Mouse (Mus musculus) heart, embryonic 14.5 days (tissue): ENCODE measurements around the gene Hbb-bh2. TPM values are rescaled to one million over a fixed set of nuclear protein-coding genes. Genes with fewer than 3 reads are reported as not detected.
"Not testable (repeated sequence)": the region's sequence is repeated elsewhere in the genome, so short reads cannot be mapped to it uniquely, and the experiment has no call there.

Source experiments
- ATAC-seq: fragments of 200-750 bp; cut with Nextera tagmentation; 2 replicates; pipeline ENCODE4 v1.8.0; 2017; ENCODE audit warnings: low read depth, moderate TSS enrichment; ENCODE audit not compliant: insufficient number of reproducible peaks, insufficient read depth, low FRiP score
- H3K27ac ChIP-seq, 2 experiments: fragments of 200-500 bp in 1 of 2; fragments of 300-500 bp in 1 of 2; sonication (generic) in 1 of 2; replicated peaks in 1 of 2; 2 replicates each; pipeline ENCODE4 v1.5.1; 2012 to 2014; ENCODE audit warnings: low read depth in 2 of 2, low read length in 2 of 2, control low read depth in 1 of 2, mild to moderate bottlenecking in 1 of 2, mixed read lengths in 1 of 2; ENCODE audit not compliant: control insufficient read depth in 1 of 2, insufficient read depth in 1 of 2
- H3K27me3 ChIP-seq: fragments of 300-500 bp; sonication (generic); 2 replicates; pipeline ENCODE4 v1.6.1; 2014; ENCODE audit warnings: mild to moderate bottlenecking, low read length, control low read depth; ENCODE audit not compliant: control insufficient read depth, insufficient read depth
- H3K36me3 ChIP-seq: fragments of 300-500 bp; sonication (generic); 2 replicates; pipeline ENCODE4 v1.6.1; 2014; ENCODE audit warnings: mild to moderate bottlenecking, control low read depth, low read length, mixed read lengths; ENCODE audit not compliant: control insufficient read depth, insufficient read depth
- H3K4me1 ChIP-seq, 2 experiments: fragments of 200-500 bp in 1 of 2; fragments of 300-500 bp in 1 of 2; sonication (generic) in 1 of 2; 2 replicates each; pipeline ENCODE4 v1.6.1; 2012 to 2014; ENCODE audit warnings: low read length in 2 of 2, control low read depth in 1 of 2, mixed read lengths in 1 of 2; ENCODE audit not compliant: control insufficient read depth in 2 of 2, insufficient read depth in 2 of 2
- H3K4me2 ChIP-seq: fragments of 300-500 bp; sonication (generic); 2 replicates; pipeline ENCODE4 v1.6.1; 2014; ENCODE audit warnings: mild to moderate bottlenecking, low read length
- H3K4me3 ChIP-seq, 2 experiments: fragments of 200-500 bp in 1 of 2; fragments of 300-500 bp in 1 of 2; sonication (generic) in 1 of 2; 2 replicates each; pipeline ENCODE4 v1.5.1; 2012 to 2014; ENCODE audit warnings: low read length in 2 of 2, mild to moderate bottlenecking in 2 of 2, control low read depth in 1 of 2, low read depth in 1 of 2, moderate library complexity in 1 of 2; ENCODE audit not compliant: control insufficient read depth in 1 of 2, insufficient read depth in 1 of 2
- H3K9ac ChIP-seq: fragments of 300-500 bp; sonication (generic); 2 replicates; pipeline ENCODE4 v1.6.1; 2014; ENCODE audit warnings: mild to moderate bottlenecking, low read length
- H3K9me3 ChIP-seq: fragments of 300-500 bp; sonication (generic); 2 replicates; pipeline ENCODE4 v1.6.1; 2016; ENCODE audit warnings: low read length, control low read depth; ENCODE audit not compliant: control insufficient read depth
- WGBS: fragments of 180-500 bp; shearing (Covaris S2); extraction: QIAGEN DNeasy Blood & Tissue Kit; methylation state at CpG from one replicate; pipeline ENCODE4 v1.1.7; 2014; 5-methylcytosine and 5-hydroxymethylcytosine counted together
- polyA plus RNA-seq: library from polyadenylated mRNA; unstranded; fragments of >200 nt; fragmentation: Nextera tagmentation; extraction: Ambion mirVana; gene quantifications from 2 replicates; pipeline ENCODE4 v1.2.1, GENCODE M21; 2014

The Hbb-bh2 gene
- polyA plus RNA-seq, 1 experiment from 2014 or later = not detected

DNA sequence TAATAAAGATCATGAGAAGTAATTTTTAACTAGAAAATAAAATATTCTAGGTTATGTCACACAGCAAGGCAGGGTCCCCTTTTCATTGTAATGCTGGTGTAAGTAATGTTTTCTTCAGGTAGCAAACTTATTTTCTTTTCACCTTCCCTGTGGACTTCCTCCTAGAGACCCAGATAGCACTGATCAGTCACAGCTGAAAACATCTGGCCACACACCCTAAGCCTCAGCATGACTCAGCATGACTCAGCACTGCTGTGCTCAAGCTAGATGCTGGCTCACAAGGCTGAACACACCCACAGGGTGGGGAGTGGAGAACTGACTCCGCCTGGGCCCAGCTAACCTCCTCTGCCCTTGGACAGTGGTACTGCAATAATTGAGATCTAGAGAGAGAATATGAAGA is 20.5 kb upstream of the Hbb-bh2 start:
- Histone ChIP-seq H3K4me1 (no peaks in the 10 kb centered on the region), H3K9me3 (no peaks in the 10 kb centered on the region), H3K27ac (no peak overlapping the region), H3K36me3 (no peaks in the 10 kb centered on the region), H3K4me2 (no peak overlapping the region), H3K27me3 (no peaks in the 10 kb centered on the region), H3K4me3 (no peak overlapping the region), H3K9ac (no peak overlapping the region)
- 59% methylated on average over 1 of the region's 1 CpGs for WGBS
- peak; percentile 73 for ATAC-seq

DNA sequence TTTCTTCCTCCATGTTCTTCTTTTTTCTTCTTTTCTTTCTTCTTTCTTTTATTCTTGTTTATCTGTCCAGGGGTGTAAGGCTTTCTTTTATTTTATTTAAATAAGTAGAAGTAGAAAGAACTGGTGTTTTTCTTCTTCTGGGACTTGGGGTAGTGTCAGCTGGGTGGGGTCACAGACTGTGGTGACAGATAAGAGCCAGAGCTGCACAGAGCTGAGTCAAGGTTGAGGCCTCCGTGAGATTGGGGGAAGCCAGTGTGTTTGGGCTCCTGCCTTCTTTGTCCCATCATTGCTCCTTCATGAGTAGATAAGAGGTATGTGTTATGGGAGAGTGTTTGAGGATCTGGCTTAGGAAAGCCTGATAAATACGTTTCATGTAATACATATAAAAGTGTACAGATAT is 18.8 kb upstream of the Hbb-bh2 start:
- 12% methylated on average over 2 of the region's 2 CpGs for WGBS
- H3K9ac ChIP-seq = no peak overlapping the region
- H3K9me3 ChIP-seq = no peaks in the 10 kb centered on the region
- no peak for ATAC-seq
- H3K27me3 ChIP-seq = no peaks in the 10 kb centered on the region
- H3K4me1 ChIP-seq = no peaks in the 10 kb centered on the region
- H3K27ac ChIP-seq = no peak overlapping the region
- H3K4me3 ChIP-seq = no peak overlapping the region
- H3K4me2 ChIP-seq = no peak overlapping the region
- no peaks in the 10 kb centered on the region for H3K36me3 ChIP-seq

DNA sequence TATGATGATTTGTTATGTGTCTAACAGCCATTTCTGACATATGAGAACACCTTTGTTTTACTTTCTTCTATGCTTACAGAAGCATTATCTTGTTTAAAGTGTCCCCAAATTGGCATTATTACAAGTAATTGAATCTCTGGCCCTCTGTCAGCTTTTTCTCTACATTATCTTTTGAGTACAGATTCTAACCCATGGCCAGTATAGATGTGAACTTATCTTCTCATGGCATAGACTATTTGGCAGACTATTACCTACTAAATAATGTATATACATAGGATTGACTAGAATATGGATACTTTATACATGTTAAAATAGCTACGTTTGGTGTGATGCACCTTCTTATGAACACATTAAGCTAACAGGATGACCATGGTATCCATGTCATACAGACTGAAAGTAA is 14.3 kb upstream of the Hbb-bh2 start:
- no peak overlapping the region for H3K9ac ChIP-seq
- H3K4me1 ChIP-seq = no peaks in the 10 kb centered on the region
- 58% methylated on average over 1 of the region's 1 CpGs for WGBS
- no peak overlapping the region for H3K27ac ChIP-seq
- no peaks in the 10 kb centered on the region for H3K9me3 ChIP-seq
- no peaks in the 10 kb centered on the region for H3K27me3 ChIP-seq
- no peak overlapping the region for H3K4me3 ChIP-seq
- H3K4me2 ChIP-seq = no peak overlapping the region
- H3K36me3 ChIP-seq = no peaks in the 10 kb centered on the region
- no peak for ATAC-seq

DNA sequence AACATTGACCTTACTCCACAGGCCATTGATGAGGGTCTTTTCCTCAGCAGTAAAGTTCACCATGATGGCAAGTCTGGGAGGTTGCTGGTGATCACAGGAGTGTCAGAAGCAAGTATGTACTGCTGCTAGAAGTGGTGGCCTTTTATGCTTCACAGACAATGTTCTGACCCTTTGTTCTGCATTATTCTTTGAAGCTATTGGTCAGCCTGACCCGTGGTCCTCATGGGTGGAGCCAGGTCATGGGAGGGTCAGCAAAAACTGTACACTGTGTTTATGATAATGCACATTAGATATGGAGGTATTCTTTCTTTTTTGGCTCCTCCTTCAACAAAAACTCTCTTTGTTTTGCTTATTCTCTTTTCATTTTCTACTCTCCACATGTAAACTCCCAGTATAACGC is 12.8 kb upstream of the Hbb-bh2 start, which contains the start of gene Hbb-y:
TSS of gene Hbb-y (minus strand) at position 127 of the 400 bp plus-strand sequence.
- no peaks in the 10 kb centered on the region for H3K9me3 ChIP-seq
- H3K4me1 ChIP-seq = no peaks in the 10 kb centered on the region
- no peak within 1 kb of the TSS for H3K27ac ChIP-seq
- no peak for ATAC-seq
- no peaks in the 10 kb centered on the region for H3K27me3 ChIP-seq
- H3K9ac ChIP-seq = no peak within 1 kb of the TSS
- WGBS = 46% methylated on average over 2 of the region's 2 CpGs
- no peak within 1 kb of the TSS for H3K4me3 ChIP-seq
- no peaks in the 10 kb centered on the region for H3K36me3 ChIP-seq
- H3K4me2 ChIP-seq = no peak within 1 kb of the TSS

DNA sequence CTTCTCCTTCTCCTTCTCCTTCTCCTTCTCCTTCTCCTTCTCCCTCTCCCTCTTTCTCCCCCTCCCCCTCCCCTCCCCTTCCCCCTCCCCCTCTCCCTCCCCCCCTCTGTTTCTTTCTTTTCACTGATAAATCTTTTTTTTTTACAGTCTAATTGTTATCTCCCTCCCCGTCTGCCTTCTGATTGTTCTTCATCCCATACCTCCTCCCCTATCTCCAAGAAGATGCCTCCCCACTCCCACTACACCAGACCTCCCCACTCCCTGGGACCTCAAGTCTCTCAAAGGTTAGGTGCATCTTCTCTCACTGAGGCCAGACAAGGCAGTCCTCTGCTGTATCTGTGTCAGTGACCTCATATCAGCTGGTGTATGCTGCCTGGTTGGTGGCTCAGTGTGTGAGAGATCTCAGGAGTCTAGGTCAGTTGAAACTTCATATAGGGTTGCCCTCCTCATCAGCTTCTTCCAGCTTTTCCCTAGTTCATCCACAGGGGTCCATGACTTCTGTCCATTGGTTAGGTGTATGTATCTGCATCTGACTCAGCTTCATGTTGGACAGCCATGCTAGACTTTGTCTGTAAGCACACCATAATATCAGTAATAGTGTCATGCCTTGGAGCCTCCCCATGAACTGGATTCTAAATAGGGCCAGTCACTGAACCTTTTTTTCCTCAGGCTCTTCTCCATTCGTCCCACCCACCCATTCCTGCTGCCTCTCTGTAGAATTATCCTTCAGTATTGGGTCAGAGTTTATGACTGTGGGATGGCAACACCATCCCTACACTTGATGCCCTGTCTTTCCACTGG is 4.4 kb upstream of the Hbb-bh2 start:
- H3K9me3 ChIP-seq = no peaks in the 10 kb centered on the region
- WGBS = 50% methylated on average over 1 of the region's 2 CpGs

DNA sequence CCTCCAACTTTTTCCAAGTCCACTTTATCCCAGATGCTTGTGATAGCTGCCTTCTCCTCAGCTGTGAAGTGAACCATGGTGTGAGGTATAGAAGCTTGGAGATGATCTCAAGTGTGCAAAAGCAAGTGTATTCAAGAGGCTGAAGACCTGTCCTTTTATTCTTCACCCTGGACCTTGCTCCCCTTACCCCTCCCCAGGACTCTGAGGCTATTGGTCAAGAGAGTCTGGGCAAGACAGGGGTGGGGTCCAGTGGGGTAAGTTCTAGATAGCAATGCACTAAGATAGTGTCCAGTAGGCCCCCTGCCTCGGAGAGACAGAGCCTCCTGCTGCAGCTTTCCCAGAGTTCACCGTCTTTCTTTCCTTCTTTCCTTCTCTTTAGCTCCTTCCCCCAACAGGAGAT is 2.7 kb upstream of the Hbb-bh2 start, which contains the start of gene Hbb-bh1:
TSS of gene Hbb-bh1 (minus strand) at position 131 of the 400 bp plus-strand sequence.
- 47% methylated on average over 2 of the region's 2 CpGs for WGBS
- Histone ChIP-seq H3K36me3 (no peaks in the 10 kb centered on the region), H3K27me3 (no peaks in the 10 kb centered on the region), H3K9me3 (no peaks in the 10 kb centered on the region), H3K9ac (no peak within 1 kb of the TSS), H3K4me2 (no peak within 1 kb of the TSS), H3K4me1 (no peaks in the 10 kb centered on the region), H3K4me3 (no peak within 1 kb of the TSS), H3K27ac (no peak within 1 kb of the TSS)
- ATAC-seq = no peak

More for the DNA sequence above, 4.4 kb upstream of the Hbb-bh2 start:
- Histone ChIP-seq H3K27me3 (no peaks in the 10 kb centered on the region), H3K36me3 (no peaks in the 10 kb centered on the region), H3K4me3 (no peak overlapping the region), H3K9ac (no peak overlapping the region), H3K4me1 (no peaks in the 10 kb centered on the region), H3K27ac (no peak overlapping the region), H3K4me2 (no peak overlapping the region)
- no peak for ATAC-seq

DNA sequence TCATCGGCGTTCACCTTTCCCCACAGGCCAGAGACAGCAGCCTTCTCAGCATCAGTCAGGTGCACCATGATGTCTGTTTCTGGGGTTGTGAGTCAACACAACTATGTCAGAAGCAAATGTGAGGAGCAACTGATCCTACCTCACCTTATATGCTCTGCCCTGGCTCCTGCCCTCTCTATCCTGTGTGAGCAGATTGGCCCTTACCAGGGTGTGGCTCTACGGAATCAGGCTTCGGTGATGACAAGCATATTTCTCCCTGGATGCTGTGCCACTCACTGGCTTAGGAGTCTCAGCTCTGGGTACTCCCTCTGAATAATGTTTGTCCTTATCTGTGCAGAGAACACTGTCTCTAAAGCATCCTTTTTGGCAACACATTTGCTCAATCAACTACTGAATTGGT is 12.5 kb downstream of the Hbb-bh2 start, which contains the start of gene Hbb-bs:
TSS of gene Hbb-bs (minus strand) at position 289 of the 400 bp plus-strand sequence.
- no peak within 1 kb of the TSS for H3K4me3 ChIP-seq
- no peak within 1 kb of the TSS for H3K4me2 ChIP-seq
- no peak within 1 kb of the TSS for H3K27ac ChIP-seq
- no peaks in the 10 kb centered on the region for H3K4me1 ChIP-seq
- 85% methylated on average over 4 of the region's 4 CpGs for WGBS
- H3K9me3 ChIP-seq = no peaks in the 10 kb centered on the region
- no peak for ATAC-seq
- no peak within 1 kb of the TSS for H3K9ac ChIP-seq
- H3K27me3 ChIP-seq = no peaks in the 10 kb centered on the region
- no peaks in the 10 kb centered on the region for H3K36me3 ChIP-seq

DNA sequence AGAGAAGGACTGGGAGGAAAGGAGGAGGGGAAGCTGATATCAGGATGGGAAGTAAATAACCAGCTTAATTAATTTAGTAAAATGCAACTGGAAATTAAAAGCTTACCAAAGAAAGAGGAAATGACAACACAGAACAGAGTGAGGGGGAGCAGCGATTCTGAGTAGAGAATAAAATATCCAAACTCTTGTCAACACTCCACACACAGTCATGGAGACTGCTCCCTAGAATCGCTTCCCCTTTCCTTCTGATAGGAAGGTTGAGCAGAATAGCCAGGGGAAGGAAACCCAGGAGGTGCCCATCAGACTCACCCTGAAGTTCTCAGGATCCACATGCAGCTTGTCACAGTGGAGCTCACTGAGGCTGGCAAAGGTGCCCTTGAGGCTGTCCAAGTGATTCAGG is 13.2 kb downstream of the Hbb-bh2 start:
- not testable (repeated sequence) for H3K4me1 ChIP-seq, H3K4me2 ChIP-seq, H3K36me3 ChIP-seq, H3K4me3 ChIP-seq, H3K9ac ChIP-seq, H3K27ac ChIP-seq, ATAC-seq, H3K9me3 ChIP-seq, H3K27me3 ChIP-seq
- no CpG with 5 or more reads among the region's 2 CpGs for WGBS
